Mouse (Mus musculus) right cerebral cortex, postnatal 14 days (tissue): ENCODE measurements at regions not wholly inside any gene's neighbourhood (a gene's known extent, or its start where the extent isn't known, plus 50 kb on each side); places are given as distances from the start of the nearest gene placed in this dataset.
A peak's percentile ranks its signal among the peaks of the same experiment; 100 is the strongest.

Experiments
- DNase-seq: peaks from one replicate; pipeline ENCODE4 v3.0.0; 2022

- DNase-seq, result no peak
Observed at GRCm38 (mm10) chr17:52448701-52449100, 153.8 kb upstream of the Kcnh8 start.

GRCm38 (mm10) chr17:52459303-52459996 lies 143.1 kb upstream of the Kcnh8 start:
- no peak for DNase-seq

GRCm38 (mm10) chr17:52459997-52460387 lies 142.5 kb upstream of the Kcnh8 start:
- DNase-seq, result no peak

- DNase-seq, result peak; percentile 10
Observed at GRCm38 (mm10) chr17:52461264-52461663, 141.2 kb upstream of the Kcnh8 start.

DNA sequence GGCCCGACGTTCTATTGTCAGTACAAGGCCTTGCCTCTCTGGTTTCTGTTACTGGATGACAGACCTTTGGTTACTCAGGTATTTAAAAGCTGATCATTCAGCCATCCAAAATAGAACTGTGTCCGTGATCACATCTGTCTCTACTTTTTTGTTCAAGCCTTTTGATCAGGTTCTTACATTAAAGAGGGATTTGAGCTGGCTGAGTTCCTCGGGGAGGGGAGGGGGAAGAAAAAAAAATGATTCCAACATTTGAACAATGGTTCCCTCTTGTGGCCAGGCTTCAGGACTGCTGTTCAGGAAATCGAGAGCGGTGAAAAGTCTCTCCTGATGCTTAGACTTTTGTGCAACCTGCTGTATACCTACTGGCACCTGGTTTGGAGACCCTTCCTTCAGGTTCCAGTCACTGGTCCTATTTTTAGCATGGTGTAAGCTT lies 140.8 kb upstream of the Kcnh8 start:
- DNase-seq, result peak; percentile 45

DNA sequence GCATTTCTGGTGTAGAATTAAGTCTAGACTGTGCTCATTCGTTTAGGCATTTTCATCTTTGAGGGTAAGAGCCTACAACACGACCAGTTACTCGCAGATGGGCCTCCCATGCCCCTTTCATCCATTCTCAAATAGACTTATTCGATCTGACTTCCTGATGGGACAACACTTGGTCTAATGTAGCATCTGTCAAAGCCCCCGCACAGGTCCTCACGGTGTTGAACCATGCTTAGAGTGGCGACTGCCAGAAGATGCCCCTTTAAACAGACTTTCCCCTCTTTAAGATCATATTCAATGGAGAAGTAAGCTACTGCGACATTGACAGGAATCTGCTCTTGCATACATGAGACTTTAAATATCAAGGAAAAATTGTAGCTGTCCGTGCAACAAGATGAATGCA lies 140.1 kb upstream of the Kcnh8 start:
- no peak for DNase-seq

DNA sequence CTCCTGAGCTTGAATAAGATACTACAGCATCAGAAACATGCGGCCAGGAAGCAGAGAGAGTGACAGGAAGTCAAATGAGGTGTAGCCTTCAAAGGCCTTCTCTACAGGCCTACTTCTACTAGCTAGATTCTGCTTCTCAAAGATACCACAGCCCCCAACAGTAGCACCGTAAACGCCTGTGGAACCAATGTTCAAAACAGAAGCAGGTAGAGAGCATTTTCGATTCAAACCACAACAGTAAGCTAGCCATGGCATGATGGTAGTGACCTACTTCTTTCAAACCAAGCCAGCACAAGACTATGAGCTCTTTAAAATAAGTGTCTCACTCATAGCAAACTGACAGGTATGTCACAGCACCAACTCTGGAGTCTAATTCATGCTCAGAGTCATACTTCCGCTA lies 134.0 kb upstream of the Kcnh8 start:
- no peak for DNase-seq

GRCm38 (mm10) chr17:52479327-52480086 lies 123.0 kb upstream of the Kcnh8 start:
- no peak for DNase-seq

GRCm38 (mm10) chr17:52480087-52480638 lies 122.3 kb upstream of the Kcnh8 start:
- no peak for DNase-seq

DNA sequence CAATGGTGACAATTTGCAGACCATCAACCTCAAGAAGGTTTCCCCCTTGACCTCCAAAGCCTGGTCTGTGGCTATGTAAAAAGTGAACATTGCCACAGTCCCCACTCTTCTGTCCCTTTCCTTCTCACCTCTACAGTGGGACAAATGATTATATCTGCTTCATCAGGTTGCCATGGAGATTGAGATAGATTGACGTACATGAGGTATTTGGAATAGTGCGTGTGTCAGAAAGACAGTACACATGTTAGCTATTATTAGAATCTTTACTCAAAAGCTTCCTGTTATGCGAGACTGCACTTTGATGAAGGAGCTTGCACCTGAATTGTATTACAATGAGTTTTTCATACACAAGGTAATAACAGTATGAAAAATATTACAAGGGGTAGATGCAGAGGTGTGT lies 95.7 kb upstream of the Kcnh8 start:
- no peak for DNase-seq

DNA sequence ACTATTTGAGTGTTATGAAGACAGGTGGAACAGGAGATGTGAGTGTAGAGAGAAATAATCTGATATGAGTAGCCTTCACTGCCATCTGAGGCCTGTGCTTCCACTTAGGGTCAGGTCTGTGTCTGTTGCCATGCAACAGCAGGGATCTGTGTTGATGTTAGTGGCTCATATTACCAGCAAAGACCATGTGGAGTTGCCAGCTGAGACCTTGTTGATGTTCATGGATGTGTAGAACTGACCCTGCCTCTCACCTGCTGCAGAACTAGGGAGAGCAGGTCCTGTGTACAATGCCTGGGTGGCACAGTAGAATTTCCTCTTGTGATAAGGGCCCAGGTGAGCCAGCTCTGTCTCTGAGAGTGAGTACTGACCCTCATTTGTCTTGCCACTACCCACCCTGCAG lies 72.2 kb upstream of the Kcnh8 start:
- DNase-seq, result no peak
